Comparison of ENCODE assay signal across 25 mouse cellular contexts in genomic region chr13:64182091-64182490, GRCm38 (mm10). TPM values are rescaled to one million over a fixed set of nuclear protein-coding genes. Genes with fewer than 3 reads are reported as not detected.
DNase-seq lines count a peak whose midpoint lies in the region; ATAC-seq and TF ChIP-seq lines count a peak whose summit lies in the region.
"Had no signal": no experiment of that assay in that cellular context is flagged by ENCODE, and none has a peak within 500 bp of the region (broad histone marks: within the 10 kb centered on the region; RNA-seq: fewer than 3 reads in every experiment).

No protein-coding gene starts in this region.

- TF ChIP-seq CTCF in intestine, postnatal 0 days (IDR thresholded peaks at IDR 0.05; ENCODE audit: low read depth): no peak

- 0 out of 2 replicates have a peak, but pooled peaks have one; percentile 44 for ATAC-seq in intestine, postnatal 0 days
- no peak for ATAC-seq in intestine, embryonic 16.5 days
- ATAC-seq in forebrain, embryonic 12.5 days (ENCODE audit: low FRiP score): no peak
- ATAC-seq: forebrain, embryonic 14.5 days; forebrain, postnatal 0 days; hindbrain, postnatal 0 days; inflammation-experienced regulatory T-cells, adult 6 months had no signal

- H3K36me3 ChIP-seq in intestine, postnatal 0 days (ENCODE audit: control insufficient read depth, insufficient read depth): peaks cover 5% of the 10 kb centered on the region; the same call in 1 of the 2 replicates
- H3K36me3 ChIP-seq in intestine, embryonic 16.5 days (ENCODE audit: control insufficient read depth, insufficient read depth, low read length): no peaks in the 10 kb centered on the region; the same call in 1 of the 2 replicates
- H3K36me3 ChIP-seq in forebrain, embryonic 12.5 days (replicated peaks): peaks cover 7% of the 10 kb centered on the region

- WGBS in intestine, postnatal 0 days: 59% methylated on average over 2 of the region's 2 CpGs
- WGBS in intestine, embryonic 16.5 days: 82% methylated on average over 2 of the region's 2 CpGs
- WGBS in forebrain, embryonic 12.5 days: 90% methylated on average over 2 of the region's 2 CpGs

- no peaks in the 10 kb centered on the region for H3K27me3 ChIP-seq in intestine, postnatal 0 days (replicated peaks; ENCODE audit: control insufficient read depth, insufficient read depth, low read length)
- no peaks in the 10 kb centered on the region for H3K27me3 ChIP-seq in intestine, embryonic 16.5 days (replicated peaks; ENCODE audit: control insufficient read depth, insufficient read depth, low read length)
- H3K27me3 ChIP-seq in forebrain, embryonic 12.5 days: no peaks in the 10 kb centered on the region
- H3K27me3 ChIP-seq: heart, embryonic 13.5 days had no signal

- no peaks in the 10 kb centered on the region for H3K4me1 ChIP-seq in intestine, postnatal 0 days (replicated peaks; ENCODE audit: control insufficient read depth, insufficient read depth, low read length)
- no peaks in the 10 kb centered on the region for H3K4me1 ChIP-seq in intestine, embryonic 16.5 days (ENCODE audit: control insufficient read depth, insufficient read depth, low read length)
- H3K4me1 ChIP-seq in forebrain, embryonic 12.5 days: peaks cover 10% of the 10 kb centered on the region

- no peak overlapping the region for H3K27ac ChIP-seq in intestine, postnatal 0 days (ENCODE audit: low read depth, low read length)
- H3K27ac ChIP-seq in intestine, embryonic 16.5 days (ENCODE audit: low read length): no peak overlapping the region
- no peak overlapping the region for H3K27ac ChIP-seq in forebrain, embryonic 12.5 days
- H3K27ac ChIP-seq: forebrain, embryonic 10.5 days; gastrocnemius, adult 2 months; heart, embryonic 13.5 days; hindbrain, embryonic 14.5 days; hindbrain, postnatal 0 days had no signal

- H3K4me3 ChIP-seq in intestine, postnatal 0 days (ENCODE audit: low read depth, low read length): no peak overlapping the region
- H3K4me3 ChIP-seq in intestine, embryonic 16.5 days (ENCODE audit: low read length): no peak overlapping the region
- no peak overlapping the region for H3K4me3 ChIP-seq in forebrain, embryonic 12.5 days (replicated peaks)
- H3K4me3 ChIP-seq: forebrain, embryonic 10.5 days; gastrocnemius, adult 2 months; heart, embryonic 13.5 days had no signal

- no peaks in the 10 kb centered on the region for H3K9me3 ChIP-seq in intestine, postnatal 0 days (ENCODE audit: control insufficient read depth)
- H3K9me3 ChIP-seq in intestine, embryonic 16.5 days (ENCODE audit: control insufficient read depth, low read length): no peaks in the 10 kb centered on the region
- H3K9me3 ChIP-seq in forebrain, embryonic 12.5 days: no peaks in the 10 kb centered on the region
- H3K9me3 ChIP-seq: forebrain, embryonic 10.5 days had no signal

- H3K4me2 ChIP-seq in intestine, postnatal 0 days (replicated peaks; ENCODE audit: low read depth): no peak overlapping the region
- H3K4me2 ChIP-seq in intestine, embryonic 16.5 days (ENCODE audit: low read depth, low read length): no peak overlapping the region
- no peak overlapping the region for H3K4me2 ChIP-seq in forebrain, embryonic 12.5 days
- H3K4me2 ChIP-seq: heart, embryonic 13.5 days; hindbrain, embryonic 14.5 days had no signal

- H3K9ac ChIP-seq in intestine, postnatal 0 days (ENCODE audit: low read depth, low read length): no peak overlapping the region
- no peak overlapping the region for H3K9ac ChIP-seq in intestine, embryonic 16.5 days (ENCODE audit: low read depth, low read length)
- no peak overlapping the region for H3K9ac ChIP-seq in forebrain, embryonic 12.5 days
- H3K9ac ChIP-seq: forebrain, postnatal 0 days; heart, embryonic 13.5 days; hindbrain, embryonic 14.5 days had no signal

- peak; percentile 16 for DNase-seq in 416B (ENCODE audit: low read depth)
- peak; percentile 16 for DNase-seq in skeletal muscle tissue, adult 2 months (ENCODE audit: low read depth, low spot score)
- DNase-seq in embryo, embryonic 10.5 days (ENCODE audit: low spot score): no peak
- DNase-seq: adrenal gland, adult 2 months; adrenal gland, postnatal 14 days; cerebellum, adult 11-12 months; cerebellum, adult 8-10 months; cerebellum, postnatal 10 days; cerebellum, postnatal 36 days; forebrain, postnatal 0 days; gastrocnemius, adult 2 months; gastrocnemius, postnatal 14 days; heart, adult 18-20 months; heart, postnatal 14 days; heart, postnatal 4 days; kidney, adult 11 months had no signal

RNA-seq across cellular contexts. Expression of gene Habp4, which starts 20.5 kb away (rescaled TPM):
- polyA plus RNA-seq in intestine, postnatal 0 days (2015; fragmentation: Nextera tagmentation; extraction: Ambion mirVana): 11.8 and 12.7 TPM in 2 replicates
- polyA plus RNA-seq in intestine, embryonic 16.5 days (2015; fragmentation: Nextera tagmentation; extraction: Ambion mirVana): 11.9 TPM in 2 replicates
- 20.0 and 20.6 TPM in 2 replicates for polyA plus RNA-seq in forebrain, embryonic 12.5 days (2016; fragmentation: Nextera tagmentation; extraction: Ambion mirVana)

RNA-seq across cellular contexts. Expression of gene Zfp367, which starts 29.1 kb away (rescaled TPM):
- 8.9 and 9.5 TPM in 2 replicates for polyA plus RNA-seq in intestine, postnatal 0 days (2015; fragmentation: Nextera tagmentation; extraction: Ambion mirVana)
- 12.8 and 13.4 TPM in 2 replicates for polyA plus RNA-seq in intestine, embryonic 16.5 days (2015; fragmentation: Nextera tagmentation; extraction: Ambion mirVana)
- 27.9 and 29.3 TPM in 2 replicates for polyA plus RNA-seq in forebrain, embryonic 12.5 days (2016; fragmentation: Nextera tagmentation; extraction: Ambion mirVana)

RNA-seq across cellular contexts. Expression of gene Slc35d2, which starts 52.9 kb away (rescaled TPM):
- polyA plus RNA-seq in intestine, postnatal 0 days (2015; fragmentation: Nextera tagmentation; extraction: Ambion mirVana): 11.9 and 12.6 TPM in 2 replicates
- polyA plus RNA-seq in intestine, embryonic 16.5 days (2015; fragmentation: Nextera tagmentation; extraction: Ambion mirVana): 5.5 and 6.8 TPM in 2 replicates
- polyA plus RNA-seq in forebrain, embryonic 12.5 days (2016; fragmentation: Nextera tagmentation; extraction: Ambion mirVana): 1.3 and 1.9 TPM in 2 replicates
